Mouse (Mus musculus) lung, postnatal 0 days (tissue): ENCODE measurements at regions not wholly inside any gene's neighbourhood (a gene's known extent, or its start where the extent isn't known, plus 50 kb on each side); places are given as distances from the start of the nearest gene placed in this dataset.

Experiments used
- ATAC-seq: fragments of 200-750 bp; cut with Nextera tagmentation; 2 replicates; pipeline ENCODE4 v1.8.0; 2017; ENCODE audit warnings: moderate library complexity
- DNase-seq: peaks from one replicate; pipeline ENCODE4 v3.0.0-alpha.2; 2016; ENCODE audit warnings: low spot score
- H3K27ac ChIP-seq: fragments of 300-500 bp; sonication (generic); 2 replicates; pipeline ENCODE4 v1.5.1; 2014; ENCODE audit warnings: antibody characterized with exemption, mild to moderate bottlenecking, low read length, mixed read lengths
- H3K27me3 ChIP-seq: fragments of 300-500 bp; sonication (generic); replicated peaks from 2 replicates; pipeline ENCODE4 v1.6.1; 2014; ENCODE audit warnings: low read length, mixed read lengths; ENCODE audit not compliant: insufficient read depth
- H3K36me3 ChIP-seq: fragments of 300-500 bp; sonication (generic); 2 replicates; pipeline ENCODE4 v1.6.1; 2014; ENCODE audit warnings: low read length, mixed read lengths; ENCODE audit not compliant: insufficient read depth
- H3K4me1 ChIP-seq: fragments of 300-500 bp; sonication (generic); 2 replicates; pipeline ENCODE4 v1.6.1; 2014; ENCODE audit warnings: antibody characterized with exemption, low read depth, low read length, mixed read lengths; ENCODE audit not compliant: insufficient read depth
- H3K4me2 ChIP-seq: fragments of 300-500 bp; sonication (generic); replicated peaks from 2 replicates; pipeline ENCODE4 v1.6.1; 2014; ENCODE audit warnings: low read depth, mild to moderate bottlenecking, low read length, moderate library complexity, mixed read lengths
- H3K4me3 ChIP-seq: fragments of 300-500 bp; sonication (generic); 2 replicates; pipeline ENCODE4 v1.5.1; 2014; ENCODE audit warnings: low read depth, low read length
- H3K9ac ChIP-seq: fragments of 300-500 bp; sonication (generic); replicated peaks from 2 replicates; pipeline ENCODE4 v1.6.1; 2014; ENCODE audit warnings: low read depth, mild to moderate bottlenecking
- H3K9me3 ChIP-seq: fragments of 300-500 bp; sonication (generic); 2 replicates; pipeline ENCODE4 v1.6.1; 2016; ENCODE audit warnings: low read length, mixed read lengths
- CTCF ChIP-seq: IDR thresholded peaks from 2 replicates; pipeline ENCODE4 v1.5.1; 2016; ENCODE audit warnings: antibody characterized with exemption, mild to moderate bottlenecking
- EP300 ChIP-seq: IDR thresholded peaks from 2 replicates; pipeline ENCODE4 v1.6.1; 2016; ENCODE audit warnings: antibody characterized with exemption, mild to moderate bottlenecking, control low read depth
- WGBS: fragments of 180-500 bp; shearing (Covaris S2); extraction: QIAGEN DNeasy Blood & Tissue Kit; methylation state at CpG from one replicate; pipeline ENCODE4 v1.1.7; 2014; 5-methylcytosine and 5-hydroxymethylcytosine counted together

DNA sequence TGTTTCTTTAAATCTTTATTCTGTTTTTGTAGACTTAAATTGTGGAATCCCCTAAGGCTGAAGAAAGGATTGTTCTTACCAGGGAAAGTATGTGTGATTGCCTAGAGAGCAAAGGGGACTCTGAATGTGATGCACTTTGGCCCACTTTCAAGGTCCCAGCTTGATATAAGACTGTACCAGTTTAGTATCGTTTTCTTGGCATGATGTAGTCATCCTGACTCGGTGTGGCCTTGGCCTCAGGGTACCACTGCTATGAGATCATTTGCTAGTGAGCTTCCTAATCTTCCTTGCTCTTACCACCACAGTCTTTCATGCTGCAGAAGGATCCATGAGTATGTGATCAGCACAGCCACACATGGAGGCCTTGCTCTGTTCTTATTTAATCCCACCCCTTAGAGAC is 302.2 kb downstream of the Ostf1 start:
- no peak for ATAC-seq
- H3K27ac ChIP-seq, result no peak overlapping the region
- WGBS, result 71% methylated on average over 2 of the region's 2 CpGs

DNA sequence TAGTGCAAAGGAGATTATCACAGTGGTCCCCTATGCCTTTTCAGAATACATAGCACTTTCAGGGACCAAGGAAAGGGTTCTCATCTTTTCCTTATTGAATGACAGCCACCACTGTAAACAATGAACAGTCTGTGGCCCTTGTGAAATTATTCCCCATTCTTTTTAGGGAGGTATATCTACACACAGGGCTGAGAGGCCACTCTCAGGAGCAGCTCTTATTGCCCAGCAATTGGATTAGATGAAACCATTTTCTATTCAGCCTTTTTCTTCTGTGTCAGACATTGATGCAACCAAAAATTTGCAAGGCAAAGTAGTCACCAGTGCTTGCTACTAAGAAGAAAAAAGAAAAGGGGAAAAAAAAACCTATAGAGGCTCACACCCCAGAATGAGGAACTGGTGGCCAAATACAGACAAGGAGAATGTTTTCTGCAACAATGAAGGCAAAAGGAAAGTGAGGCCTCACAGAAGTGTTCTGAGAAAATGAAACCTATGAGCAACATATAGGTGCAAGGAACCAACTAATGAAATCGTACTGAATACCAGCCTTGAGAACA is 313.2 kb downstream of the Ostf1 start:
- Histone ChIP-seq H3K36me3 (no peaks in the 10 kb centered on the region), H3K27ac (no peak overlapping the region), H3K9ac (no peak overlapping the region), H3K9me3 (no peaks in the 10 kb centered on the region), H3K27me3 (no peaks in the 10 kb centered on the region), H3K4me3 (no peak overlapping the region), H3K4me2 (no peak overlapping the region), H3K4me1 (no peaks in the 10 kb centered on the region)
- DNase-seq (no peak), ATAC-seq (no peak)
- WGBS, result 68% methylated on average over 1 of the region's 1 CpGs
- no peak for TF ChIP-seq CTCF
- TF ChIP-seq EP300, result no peak

More for the DNA sequence above, 302.2 kb downstream of the Ostf1 start:
- H3K4me2 ChIP-seq, result no peak overlapping the region
- no peaks in the 10 kb centered on the region for H3K36me3 ChIP-seq
- DNase-seq, result no peak
- no peaks in the 10 kb centered on the region for H3K4me1 ChIP-seq
- TF ChIP-seq CTCF, result no peak
- TF ChIP-seq EP300, result no peak
- H3K9ac ChIP-seq, result no peak overlapping the region
- no peaks in the 10 kb centered on the region for H3K27me3 ChIP-seq
- no peak overlapping the region for H3K4me3 ChIP-seq
- H3K9me3 ChIP-seq, result no peaks in the 10 kb centered on the region

DNA sequence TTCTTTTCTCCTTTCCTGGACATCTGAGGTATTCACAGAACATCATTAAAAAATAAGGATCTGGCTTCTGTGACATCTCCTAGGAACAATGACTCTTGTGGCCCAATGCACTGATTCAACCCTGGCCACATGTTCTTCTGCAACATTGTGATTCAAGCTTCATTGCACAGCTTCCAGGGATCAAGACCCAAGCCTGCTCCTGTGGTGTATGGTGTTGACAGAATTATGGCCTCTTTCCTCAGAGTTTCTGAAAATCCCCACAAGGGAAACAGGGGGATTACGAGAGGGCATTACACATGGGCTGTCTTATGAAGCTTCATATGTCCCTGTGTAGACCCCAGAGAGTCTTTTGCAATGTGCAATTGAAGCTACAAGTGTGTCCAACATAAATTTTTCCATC is 358.2 kb downstream of the Ostf1 start:
- Histone ChIP-seq H3K9ac (no peak overlapping the region), H3K9me3 (no peaks in the 10 kb centered on the region), H3K27me3 (no peaks in the 10 kb centered on the region), H3K4me1 (no peaks in the 10 kb centered on the region), H3K4me3 (no peak overlapping the region), H3K27ac (no peak overlapping the region), H3K4me2 (no peak overlapping the region), H3K36me3 (no peaks in the 10 kb centered on the region)
- 64% methylated on average over 1 of the region's 1 CpGs for WGBS
- TF ChIP-seq CTCF, result no peak
- no peak for TF ChIP-seq EP300
- DNase-seq (peak; percentile 24), ATAC-seq (no peak; the same call in 1 of the 2 replicates)

DNA sequence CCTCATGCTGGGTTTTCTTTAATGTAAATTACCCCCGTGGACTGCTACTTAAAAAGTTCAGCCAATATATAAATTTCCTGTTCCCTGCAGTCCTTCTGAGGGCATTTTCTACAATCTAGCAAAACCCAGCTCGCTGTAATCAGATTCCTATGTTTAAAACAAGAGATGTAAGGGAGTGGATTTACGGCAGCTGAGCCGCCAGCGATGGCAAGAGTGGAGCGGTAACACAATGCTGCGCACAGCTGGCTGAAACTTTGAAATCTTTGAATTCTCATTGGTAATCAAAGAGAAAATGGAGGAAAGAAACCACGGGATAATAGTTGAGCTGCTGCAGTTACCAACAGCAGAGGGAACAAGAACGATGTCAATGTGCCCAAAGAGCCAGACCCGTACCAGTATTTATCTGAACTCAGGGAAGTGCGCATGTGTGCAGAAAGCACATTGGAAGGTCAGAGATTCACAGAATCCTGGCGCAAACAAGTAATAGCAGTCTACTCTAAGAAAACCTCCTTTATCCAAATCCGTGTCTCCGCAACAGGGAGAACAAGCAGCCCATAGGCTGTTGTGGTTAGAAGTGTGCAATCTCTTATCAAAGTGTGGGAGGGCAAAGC is 376.4 kb downstream of the Ostf1 start:
- H3K4me2 ChIP-seq, result no peak overlapping the region

DNA sequence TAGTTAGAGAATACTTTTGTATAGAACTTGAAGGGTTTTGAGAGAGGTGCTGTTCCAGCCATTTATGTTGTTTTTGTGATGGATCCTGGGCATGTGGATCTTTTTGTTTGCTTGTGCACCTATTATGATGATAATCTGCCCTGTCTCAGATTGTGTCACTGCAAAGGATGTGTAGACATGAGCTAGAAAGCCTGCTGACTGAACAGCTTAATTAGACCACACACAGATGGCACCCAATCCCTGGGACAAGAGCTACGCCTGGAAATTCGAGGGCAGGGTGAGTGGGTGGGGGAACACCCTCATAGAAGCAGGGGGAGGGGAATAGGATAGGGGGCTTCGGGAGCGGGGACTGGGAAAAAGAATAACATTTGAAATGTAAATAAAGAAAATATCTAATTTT is 378.3 kb downstream of the Ostf1 start:
- TF ChIP-seq CTCF (no peak), EP300 (no peak)
- Histone ChIP-seq H3K27ac (no peak overlapping the region), H3K4me2 (no peak overlapping the region), H3K9ac (no peak overlapping the region), H3K9me3 (no peaks in the 10 kb centered on the region), H3K27me3 (no peaks in the 10 kb centered on the region), H3K4me1 (no peaks in the 10 kb centered on the region), H3K4me3 (no peak overlapping the region), H3K36me3 (no peaks in the 10 kb centered on the region)
- 74% methylated on average over 4 of the region's 4 CpGs for WGBS
- no peak for DNase-seq
- ATAC-seq, result no peak

More for the DNA sequence above, 376.4 kb downstream of the Ostf1 start:
- DNase-seq (no peak), ATAC-seq (no peak)
- Histone ChIP-seq H3K36me3 (no peaks in the 10 kb centered on the region), H3K27me3 (no peaks in the 10 kb centered on the region), H3K4me1 (no peaks in the 10 kb centered on the region), H3K27ac (no peak overlapping the region), H3K4me3 (no peak overlapping the region), H3K9me3 (no peaks in the 10 kb centered on the region), H3K9ac (no peak overlapping the region)
- WGBS, result 76% methylated on average over 14 of the region's 14 CpGs
- no peak for TF ChIP-seq CTCF
- TF ChIP-seq EP300, result no peak
